Mouse (Mus musculus) lung, embryonic 15.5 days (tissue): ENCODE data around the gene Fam71b. TPM values are rescaled to one million over a fixed set of nuclear protein-coding genes. Genes with fewer than 3 reads are reported as not detected.

Experiments used
- ATAC-seq: fragments of 200-750 bp; cut with Nextera tagmentation; 2 replicates; pipeline ENCODE4 v1.8.0; 2017; ENCODE audit warnings: moderate number of reproducible peaks, borderline replicate concordance; ENCODE audit not compliant: low FRiP score, low TSS enrichment; ENCODE audit errors: extremely low read depth
- H3K27ac ChIP-seq: fragments of 300-500 bp; sonication (generic); 2 replicates; pipeline ENCODE4 v1.5.1; 2015; ENCODE audit warnings: moderate library complexity, mild to moderate bottlenecking, inconsistent platforms
- H3K27me3 ChIP-seq: fragments of 300-500 bp; sonication (generic); 2 replicates; pipeline ENCODE4 v1.6.1; 2015; ENCODE audit warnings: inconsistent platforms
- H3K36me3 ChIP-seq: fragments of 300-500 bp; sonication (generic); 2 replicates; pipeline ENCODE4 v1.6.1; 2015; ENCODE audit warnings: inconsistent platforms
- H3K4me1 ChIP-seq: fragments of 300-500 bp; sonication (generic); 2 replicates; pipeline ENCODE4 v1.6.1; 2015; ENCODE audit warnings: inconsistent platforms
- H3K4me2 ChIP-seq: fragments of 300-500 bp; sonication (generic); 2 replicates; pipeline ENCODE4 v1.6.1; 2015; ENCODE audit warnings: inconsistent platforms, mild to moderate bottlenecking, moderate library complexity
- H3K4me3 ChIP-seq: fragments of 300-500 bp; sonication (generic); 2 replicates; pipeline ENCODE4 v1.5.1; 2015; ENCODE audit warnings: mild to moderate bottlenecking, inconsistent platforms
- H3K9ac ChIP-seq: fragments of 300-500 bp; sonication (generic); 2 replicates; pipeline ENCODE4 v1.6.1; 2015; ENCODE audit warnings: inconsistent platforms
- H3K9me3 ChIP-seq: fragments of 300-500 bp; sonication (generic); 2 replicates; pipeline ENCODE4 v1.6.1; 2016; ENCODE audit warnings: inconsistent platforms
- WGBS: fragments of 180-500 bp; shearing (Covaris S2); methylation state at CpG from one replicate; pipeline ENCODE4 v1.1.7; 2015; 5-methylcytosine and 5-hydroxymethylcytosine counted together
- polyA plus RNA-seq: library from polyadenylated mRNA; unstranded; fragments of >200 nt; fragmentation: Nextera tagmentation; extraction: Ambion mirVana; gene quantifications from 2 replicates; pipeline ENCODE4 v1.2.1, GENCODE M21; 2015

The Fam71b gene
- polyA plus RNA-seq, 1 experiment from 2014 or later, result 0.06 TPM

DNA sequence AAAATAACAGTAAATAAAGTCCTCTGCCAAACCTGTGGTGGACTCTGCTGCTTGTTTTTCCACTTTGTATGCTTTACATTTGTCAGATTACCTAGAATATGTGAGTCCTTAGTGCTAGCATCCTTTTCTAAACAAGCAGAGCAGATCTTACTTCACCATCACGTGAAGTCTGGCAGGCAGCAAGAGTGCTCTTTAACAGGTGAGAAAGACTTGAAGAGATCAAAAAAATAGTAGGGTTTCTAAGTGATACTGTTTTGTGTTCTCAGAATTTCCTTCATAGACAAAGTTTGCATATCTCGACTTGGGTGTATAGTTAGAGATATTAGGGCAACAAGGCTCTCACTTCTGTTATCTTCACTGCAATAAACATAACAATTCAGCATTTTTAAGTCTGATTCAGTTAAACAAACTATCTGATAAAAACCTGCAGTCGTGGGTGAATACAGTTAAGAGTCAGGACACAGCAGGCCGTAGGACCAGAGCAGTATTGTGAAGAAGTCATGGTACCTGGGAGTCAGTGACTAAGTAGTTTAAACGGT lies 42.7 kb downstream of the Fam71b start:
- Histone ChIP-seq H3K4me3 (no peak overlapping the region), H3K4me2 (no peak overlapping the region), H3K27ac (no peak overlapping the region), H3K9me3 (no peaks in the 10 kb centered on the region), H3K9ac (no peak overlapping the region), H3K4me1 (peaks cover 3% of the 10 kb centered on the region), H3K27me3 (no peaks in the 10 kb centered on the region; the same call in 1 of the 2 replicates), H3K36me3 (peaks cover 19% of the 10 kb centered on the region)
- ATAC-seq, result no peak
- WGBS, result 79% methylated on average over 5 of the region's 5 CpGs

DNA sequence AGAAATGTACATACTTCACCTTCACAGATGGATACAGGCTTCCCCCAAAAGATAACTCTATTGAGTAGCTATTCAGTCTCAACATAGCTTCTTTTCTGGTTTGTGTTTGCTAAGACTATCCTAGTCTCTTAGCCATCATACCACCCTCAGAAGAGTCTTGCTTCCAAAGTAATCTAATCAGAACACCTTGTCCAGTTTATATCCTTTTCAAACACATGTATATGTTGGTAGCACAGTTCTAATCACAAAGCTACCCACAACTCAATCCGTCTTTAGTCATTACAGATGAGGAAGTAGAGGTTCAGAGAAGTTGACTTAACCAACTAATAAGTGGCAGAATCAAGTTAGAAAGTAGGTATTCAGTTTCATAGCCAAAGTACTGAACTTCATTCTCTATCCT lies 45.4 kb downstream of the Fam71b start:
- WGBS, result 92% methylated on average over 1 of the region's 1 CpGs

DNA sequence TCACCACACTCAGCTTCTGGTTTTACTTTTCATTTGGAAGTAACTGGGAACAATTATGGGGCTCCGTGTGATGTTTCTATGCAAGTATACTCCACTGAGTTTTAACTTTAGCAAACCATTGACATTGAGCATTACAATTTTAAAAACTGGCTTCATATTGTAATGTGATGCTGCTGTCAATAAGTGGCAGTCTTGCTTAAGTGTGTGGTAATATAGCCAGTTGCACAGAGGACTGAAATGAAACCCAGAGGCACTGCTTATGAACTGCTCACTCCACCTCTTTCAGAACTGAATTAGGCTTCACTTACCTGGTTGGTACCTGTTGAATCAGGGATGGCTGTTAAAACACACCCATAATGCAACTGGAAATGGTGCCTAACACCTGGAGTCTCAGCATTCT lies 46.8 kb downstream of the Fam71b start:
- Histone ChIP-seq H3K36me3 (peaks cover 19% of the 10 kb centered on the region), H3K27me3 (no peaks in the 10 kb centered on the region), H3K27ac (no peak overlapping the region), H3K9me3 (no peaks in the 10 kb centered on the region), H3K4me1 (no peaks in the 10 kb centered on the region), H3K4me3 (no peak overlapping the region), H3K4me2 (no peak overlapping the region), H3K9ac (no peak overlapping the region)
- ATAC-seq, result no peak
- 88% methylated on average over 1 of the region's 1 CpGs for WGBS

More for the DNA sequence above, 45.4 kb downstream of the Fam71b start:
- Histone ChIP-seq H3K9ac (no peak overlapping the region), H3K27ac (no peak overlapping the region), H3K4me1 (peaks cover 3% of the 10 kb centered on the region), H3K9me3 (no peaks in the 10 kb centered on the region), H3K4me3 (no peak overlapping the region), H3K27me3 (no peaks in the 10 kb centered on the region), H3K36me3 (peaks cover 19% of the 10 kb centered on the region), H3K4me2 (no peak overlapping the region)
- no peak for ATAC-seq

DNA sequence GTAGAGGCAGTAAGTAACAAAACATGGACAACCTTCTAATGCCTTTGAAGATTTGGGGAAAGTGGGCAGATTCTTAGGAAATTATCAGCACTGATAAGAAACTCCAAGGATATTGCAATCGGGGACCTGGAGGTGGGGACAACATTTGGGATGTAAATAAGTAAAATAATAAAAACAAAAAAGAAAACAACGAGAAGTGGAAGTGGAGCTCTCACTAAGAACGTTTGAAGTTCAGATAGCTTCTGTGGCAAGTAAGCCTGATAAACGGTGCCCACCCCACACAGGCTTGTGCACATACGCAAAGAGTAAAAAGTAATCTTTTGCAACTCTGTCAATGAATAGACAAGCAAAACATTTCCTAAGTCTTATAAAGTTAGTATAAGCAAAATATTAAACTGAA lies 47.6 kb downstream of the Fam71b start:
- no peaks in the 10 kb centered on the region for H3K9me3 ChIP-seq
- H3K36me3 ChIP-seq, result peaks cover 19% of the 10 kb centered on the region
- no peak overlapping the region for H3K27ac ChIP-seq
- 80% methylated on average over 5 of the region's 5 CpGs for WGBS
- no peak overlapping the region for H3K4me3 ChIP-seq
- no peaks in the 10 kb centered on the region for H3K4me1 ChIP-seq
- no peak for ATAC-seq
- no peak overlapping the region for H3K4me2 ChIP-seq
- H3K27me3 ChIP-seq, result no peaks in the 10 kb centered on the region
- no peak overlapping the region for H3K9ac ChIP-seq

DNA sequence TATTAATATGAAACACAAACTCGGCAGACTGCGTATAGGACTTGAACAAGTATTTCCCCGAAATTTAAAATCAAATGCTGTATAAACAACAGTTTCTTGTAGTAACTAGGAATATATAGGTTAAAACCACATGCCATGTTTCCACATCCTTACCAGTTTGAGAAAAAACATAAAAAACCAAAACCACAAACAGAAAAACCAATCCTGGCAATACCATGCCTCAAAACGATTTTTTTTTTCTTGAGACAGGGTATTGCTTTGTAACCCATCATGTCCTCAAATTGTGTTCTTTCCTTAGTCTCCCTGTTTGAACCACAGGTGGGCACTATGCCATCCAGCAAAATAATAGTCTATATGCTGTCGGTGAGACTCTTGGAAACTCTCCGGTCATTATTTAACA lies 49.8 kb downstream of the Fam71b start:
- ATAC-seq, result no peak
- Histone ChIP-seq H3K4me3 (no peak overlapping the region), H3K27me3 (no peaks in the 10 kb centered on the region), H3K9me3 (no peaks in the 10 kb centered on the region), H3K36me3 (peaks cover 13% of the 10 kb centered on the region), H3K4me2 (no peak overlapping the region), H3K27ac (no peak overlapping the region), H3K4me1 (no peaks in the 10 kb centered on the region), H3K9ac (no peak overlapping the region)
- 88% methylated on average over 6 of the region's 6 CpGs for WGBS

DNA sequence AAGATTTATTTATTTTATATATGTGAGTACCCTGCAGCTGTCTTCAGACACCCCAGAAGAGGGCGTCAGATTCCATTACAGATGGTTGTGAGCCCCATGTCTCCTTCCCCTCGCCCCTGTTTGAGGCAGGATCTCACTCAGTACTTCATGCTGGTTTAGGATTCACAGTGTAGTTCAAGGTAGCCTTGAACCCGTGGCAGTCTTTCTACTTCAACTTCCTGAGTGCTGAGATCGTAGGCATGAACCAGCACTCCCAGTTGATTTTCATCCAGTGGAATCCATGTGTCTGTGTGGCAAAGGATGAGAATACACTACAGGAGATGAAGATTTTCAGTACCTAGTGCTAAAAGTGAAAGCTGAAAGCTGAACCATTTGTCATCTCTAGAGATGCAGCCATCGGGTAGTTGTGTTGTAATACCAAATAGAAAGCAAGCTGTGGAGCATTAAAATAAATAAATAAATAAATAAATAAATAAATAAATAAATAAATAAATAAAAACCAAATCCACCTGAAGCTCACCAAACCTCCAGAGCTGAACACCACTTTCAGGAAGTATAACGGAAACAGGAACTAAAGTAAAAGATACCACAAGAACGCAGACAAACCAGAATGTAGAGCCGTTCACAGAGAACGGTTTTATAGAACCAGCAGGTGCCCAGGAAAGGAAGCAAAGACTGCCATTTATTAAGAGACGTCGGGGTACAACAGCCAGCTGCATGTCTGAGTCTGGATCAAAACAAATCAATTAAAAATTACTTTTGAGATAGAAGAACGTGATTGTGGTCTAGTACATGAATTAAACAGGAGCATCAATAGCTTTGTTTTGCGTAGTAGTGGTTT lies 51.5 kb downstream of the Fam71b start:
- no peak for ATAC-seq
- no peak overlapping the region for H3K27ac ChIP-seq
- H3K9ac ChIP-seq, result no peak overlapping the region
- no peaks in the 10 kb centered on the region for H3K27me3 ChIP-seq
- whole genome bisulfite sequencing, result 72% methylated on average over 13 of the region's 13 CpGs
- no peaks in the 10 kb centered on the region for H3K4me1 ChIP-seq
- no peak overlapping the region for H3K4me2 ChIP-seq
- peaks cover 3% of the 10 kb centered on the region; the same call in 1 of the 2 replicates for H3K36me3 ChIP-seq
- H3K4me3 ChIP-seq, result no peak overlapping the region
- H3K9me3 ChIP-seq, result no peaks in the 10 kb centered on the region

DNA sequence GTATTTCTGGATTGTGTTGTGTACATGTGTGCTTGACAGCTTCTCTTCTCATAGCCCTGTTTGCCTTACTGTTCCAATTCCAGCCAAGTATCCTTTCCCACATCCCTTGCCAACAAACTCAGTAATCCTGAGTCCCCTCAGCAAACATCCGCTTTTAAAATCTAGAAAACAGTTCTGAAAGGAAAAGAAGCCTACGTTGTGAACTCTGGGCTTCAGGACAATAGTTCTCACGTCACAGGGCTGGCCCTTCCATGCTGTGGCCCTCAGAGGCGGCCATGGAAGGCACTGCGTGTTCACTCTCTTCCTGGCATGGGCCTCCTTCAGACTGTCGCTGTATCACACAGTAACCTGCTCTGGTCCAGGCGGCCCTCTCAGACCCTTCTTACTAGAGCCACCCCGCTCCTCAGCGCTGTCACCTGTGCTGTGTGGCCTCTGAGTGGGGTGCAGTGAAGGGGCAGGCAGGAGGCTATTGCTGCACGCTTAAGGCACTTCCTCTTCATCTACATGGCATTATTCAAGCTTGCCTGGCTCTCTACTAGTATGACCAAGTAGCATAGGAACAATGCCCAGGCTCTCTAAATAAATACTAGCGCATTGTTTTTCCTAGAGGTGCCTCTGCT lies 53.2 kb downstream of the Fam71b start:
- Histone ChIP-seq H3K4me1 (no peaks in the 10 kb centered on the region), H3K36me3 (no peaks in the 10 kb centered on the region), H3K27me3 (no peaks in the 10 kb centered on the region), H3K27ac (no peak overlapping the region), H3K9ac (no peak overlapping the region), H3K4me2 (no peak overlapping the region), H3K9me3 (no peaks in the 10 kb centered on the region), H3K4me3 (no peak overlapping the region)
- 70% methylated on average over 11 of the region's 11 CpGs for WGBS
- ATAC-seq, result no peak

DNA sequence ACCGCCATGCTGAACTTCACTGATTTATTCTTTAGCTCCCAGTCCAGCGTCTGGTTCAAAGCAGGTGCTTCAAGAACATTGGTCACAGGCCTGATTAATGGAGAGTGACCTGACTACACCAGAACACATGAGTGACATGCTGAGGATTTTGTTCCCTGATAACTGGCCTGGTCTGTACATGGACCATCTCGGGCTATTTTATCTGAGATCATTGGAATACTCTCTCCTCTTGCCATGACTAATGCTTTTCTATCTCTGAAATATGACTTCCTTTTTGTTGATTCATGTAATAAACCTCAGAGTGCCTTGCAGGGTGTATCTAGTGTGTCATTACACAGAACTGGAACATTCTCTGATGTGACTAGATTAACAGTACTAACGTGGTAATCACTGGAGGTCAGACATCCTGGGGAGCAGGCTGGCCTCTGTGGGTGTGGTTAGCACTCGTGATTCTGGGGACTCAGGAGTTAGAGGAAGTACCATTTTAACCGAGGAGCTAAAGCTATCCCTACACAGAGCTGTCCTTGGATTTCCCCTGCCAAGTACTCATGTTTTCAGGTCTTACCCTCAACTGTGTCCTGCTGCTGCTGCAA lies 58.2 kb downstream of the Fam71b start, which contains the start of gene Havcr2:
Gene Havcr2, plus strand, starts transcription at position 483 of the 593 bp plus-strand sequence.
- H3K4me1 ChIP-seq, result no peaks in the 10 kb centered on the region
- H3K27me3 ChIP-seq, result no peaks in the 10 kb centered on the region
- no peak within 1 kb of the TSS for H3K27ac ChIP-seq
- H3K36me3 ChIP-seq, result no peaks in the 10 kb centered on the region
- ATAC-seq, result no peak
- no peaks in the 10 kb centered on the region for H3K9me3 ChIP-seq
- no peak within 1 kb of the TSS for H3K9ac ChIP-seq
- H3K4me2 ChIP-seq, result no peak within 1 kb of the TSS
- no peak within 1 kb of the TSS for H3K4me3 ChIP-seq
- 63% methylated on average over 6 of the region's 6 CpGs for WGBS

Other genes with a start within 250 kb of the Fam71b start
- gene Nipal4, start 230.1 kb upstream of the Fam71b start, polyA plus RNA-seq, result 1.6 and 1.7 TPM in 2 replicates
- gene Fndc9, start 161.0 kb upstream of the Fam71b start, polyA plus RNA-seq, result 0.09 TPM in 2 replicates
- gene Cyfip2, start 83.7 kb upstream of the Fam71b start, polyA plus RNA-seq, result 6.5 and 7.8 TPM in 2 replicates
- gene Itk, start 7.0 kb upstream of the Fam71b start, polyA plus RNA-seq, result 0.13 and 0.80 TPM in 2 replicates
- gene Med7, start 40.4 kb downstream of the Fam71b start, polyA plus RNA-seq, result 68.5 and 69.5 TPM in 2 replicates
- 0.13 and 0.15 TPM in 2 replicates for gene Havcr2, start 58.4 kb downstream of the Fam71b start, polyA plus RNA-seq
- gene Gm12169, start 127.7 kb downstream of the Fam71b start, polyA plus RNA-seq, result not detected in 2 replicates
- gene BC053393, start 175.0 kb downstream of the Fam71b start, polyA plus RNA-seq, result not detected in 2 replicates
- gene Dppa1, start 232.7 kb downstream of the Fam71b start, polyA plus RNA-seq, result not detected in 2 replicates